Mouse (Mus musculus) liver, embryonic 14.5 days (tissue): ENCODE measurements around the gene Smim14.

Experiments
- CTCF ChIP-seq: IDR thresholded peaks from 2 replicates; pipeline ENCODE4 v1.5.1; 2016; ENCODE audit warnings: antibody characterized with exemption, low read depth, control low read depth
- EP300 ChIP-seq: IDR thresholded peaks from 2 replicates; pipeline ENCODE4 v1.6.1; 2016; ENCODE audit warnings: antibody characterized with exemption, low read depth

GRCm38 (mm10) chr5:65513506-65513905, 23.5 kb downstream of the Smim14 start:
- TF ChIP-seq EP300 (no peak), CTCF (no peak)
